Mouse (Mus musculus): ENCODE measurements around the gene Usp50. TPM values are rescaled to one million over a fixed set of nuclear protein-coding genes. Genes with fewer than 3 reads are reported as not detected.

Gene Usp50
- 2.9 and 4.1 TPM in 2 replicates for polyA plus RNA-seq (2016; fragmentation: Nextera tagmentation; extraction: Ambion mirVana)

GRCm38 (mm10) chr2:126783370-126783769 is at the start of gene Usp50:
TSS of gene Usp50 (minus strand) at chr2:126783470.
- H3K9ac ChIP-seq (replicated peaks) = no peak within 1 kb of the TSS
- H3K9me3 ChIP-seq = no peaks in the 10 kb centered on the region
- ATAC-seq (ENCODE audit: insufficient number of reproducible peaks, insufficient read depth, low FRiP score, low TSS enrichment, low read depth) = no peak
- no peak within 1 kb of the TSS for H3K4me2 ChIP-seq
- H3K27me3 ChIP-seq = no peaks in the 10 kb centered on the region
- no peaks in the 10 kb centered on the region for H3K36me3 ChIP-seq
- peaks cover 3% of the 10 kb centered on the region; the same call in 1 of the 2 replicates for H3K4me1 ChIP-seq (replicated peaks)
- 77% methylated on average over 4 of the region's 4 CpGs for WGBS
- no peak within 1 kb of the TSS for H3K27ac ChIP-seq
- H3K4me3 ChIP-seq (replicated peaks) = no peak within 1 kb of the TSS

GRCm38 (mm10) chr2:126817414-126817813 is 34.1 kb upstream of the Usp50 start:
- no peak overlapping the region for H3K9ac ChIP-seq (replicated peaks)
- no peaks in the 10 kb centered on the region for H3K9me3 ChIP-seq
- WGBS = 85% methylated on average over 2 of the region's 2 CpGs
- no peak overlapping the region for H3K4me3 ChIP-seq (replicated peaks)
- no peaks in the 10 kb centered on the region for H3K4me1 ChIP-seq (replicated peaks)
- ATAC-seq (ENCODE audit: insufficient number of reproducible peaks, insufficient read depth, low FRiP score, low TSS enrichment, low read depth) = no peak
- no peak overlapping the region for H3K27ac ChIP-seq
- no peaks in the 10 kb centered on the region for H3K27me3 ChIP-seq
- H3K4me2 ChIP-seq = no peak overlapping the region
- H3K36me3 ChIP-seq = peaks cover 68% of the 10 kb centered on the region

DNA sequence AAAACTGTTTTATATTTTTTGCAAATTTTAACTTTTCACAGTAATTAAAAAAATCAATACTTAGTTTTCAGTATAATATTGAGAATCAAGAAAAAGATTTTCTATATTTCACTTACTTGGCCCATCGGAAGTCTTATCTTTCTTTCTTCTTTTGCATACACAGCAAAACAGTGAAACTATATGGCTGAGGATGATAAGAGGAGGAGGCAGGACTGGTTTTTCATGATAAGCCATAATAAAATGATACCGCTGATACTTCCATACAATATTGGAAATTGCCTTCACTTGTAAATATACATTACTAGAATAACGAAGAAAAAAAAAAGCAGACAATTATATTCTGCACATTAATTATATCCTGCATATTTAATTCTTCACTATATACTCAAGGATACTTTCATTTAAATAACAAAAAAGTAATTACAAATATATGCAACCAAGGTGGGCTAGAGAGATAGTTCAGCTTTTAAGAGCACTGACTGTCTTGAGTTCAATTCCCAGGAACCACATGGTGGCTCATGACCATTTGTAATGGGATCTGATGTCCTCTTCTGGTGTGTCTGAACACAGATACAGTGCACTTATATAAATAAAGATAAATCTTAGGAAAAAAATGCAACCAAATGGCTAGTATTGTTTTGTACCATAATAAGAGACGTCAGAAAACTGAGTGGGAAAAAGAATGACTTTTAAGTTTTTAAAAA is 33.5 kb upstream of the Usp50 start:
- H3K36me3 ChIP-seq = peaks cover 70% of the 10 kb centered on the region
- 93% methylated on average over 4 of the region's 4 CpGs for WGBS
- no peaks in the 10 kb centered on the region for H3K27me3 ChIP-seq
- ATAC-seq (ENCODE audit: insufficient number of reproducible peaks, insufficient read depth, low FRiP score, low TSS enrichment, low read depth) = no peak
- H3K9ac ChIP-seq (replicated peaks) = no peak overlapping the region
- no peaks in the 10 kb centered on the region for H3K4me1 ChIP-seq (replicated peaks)
- H3K9me3 ChIP-seq = no peaks in the 10 kb centered on the region
- no peak overlapping the region for H3K27ac ChIP-seq
- no peak overlapping the region for H3K4me2 ChIP-seq
- H3K4me3 ChIP-seq (replicated peaks) = no peak overlapping the region

DNA sequence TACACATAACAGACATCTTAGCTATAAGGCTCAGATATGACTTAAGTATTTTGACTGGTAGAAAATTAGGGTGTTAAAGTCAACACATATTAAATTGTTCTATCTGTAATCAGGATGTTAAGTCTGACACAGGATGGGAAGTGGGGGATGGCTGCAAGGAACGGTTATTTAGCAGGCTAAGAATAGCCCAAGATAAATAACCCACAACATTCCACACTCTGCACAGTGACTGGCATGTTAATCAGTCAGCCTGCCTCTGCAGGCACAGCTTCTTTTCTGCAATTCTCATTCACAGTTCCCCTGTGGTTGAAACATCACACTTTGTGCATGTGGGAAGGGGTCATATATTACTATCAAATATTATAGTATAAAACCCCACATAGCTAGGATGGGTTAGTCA is 32.6 kb upstream of the Usp50 start:
- ATAC-seq (ENCODE audit: insufficient number of reproducible peaks, insufficient read depth, low FRiP score, low TSS enrichment, low read depth) = no peak
- WGBS = 73% methylated on average over 1 of the region's 1 CpGs
- peaks cover 79% of the 10 kb centered on the region for H3K36me3 ChIP-seq

GRCm38 (mm10) chr2:126801980-126802379 is 18.7 kb upstream of the Usp50 start:
- Histone ChIP-seq H3K4me3 (replicated peaks) (no peak overlapping the region), H3K4me1 (replicated peaks) (no peaks in the 10 kb centered on the region), H3K27ac (no peak overlapping the region), H3K9ac (replicated peaks) (no peak overlapping the region), H3K27me3 (no peaks in the 10 kb centered on the region), H3K9me3 (no peaks in the 10 kb centered on the region), H3K4me2 (no peak overlapping the region), H3K36me3 (peaks cover 80% of the 10 kb centered on the region)
- WGBS = 95% methylated on average over 3 of the region's 3 CpGs
- ATAC-seq (ENCODE audit: insufficient number of reproducible peaks, insufficient read depth, low FRiP score, low TSS enrichment, low read depth) = no peak

More for the DNA sequence above, 32.6 kb upstream of the Usp50 start:
- Histone ChIP-seq H3K4me3 (replicated peaks) (no peak overlapping the region), H3K27ac (no peak overlapping the region), H3K4me1 (replicated peaks) (no peaks in the 10 kb centered on the region), H3K27me3 (no peaks in the 10 kb centered on the region), H3K9me3 (no peaks in the 10 kb centered on the region), H3K9ac (replicated peaks) (no peak overlapping the region), H3K4me2 (no peak overlapping the region)

- Histone ChIP-seq H3K4me1 (replicated peaks) (no peaks in the 10 kb centered on the region), H3K4me2 (no peak overlapping the region), H3K27me3 (no peaks in the 10 kb centered on the region), H3K9me3 (no peaks in the 10 kb centered on the region), H3K27ac (no peak overlapping the region), H3K9ac (replicated peaks) (no peak overlapping the region), H3K36me3 (peaks cover 80% of the 10 kb centered on the region), H3K4me3 (replicated peaks) (no peak overlapping the region)
- no peak for ATAC-seq (ENCODE audit: insufficient number of reproducible peaks, insufficient read depth, low FRiP score, low TSS enrichment, low read depth)
- 87% methylated on average over 5 of the region's 5 CpGs for WGBS
Observed at GRCm38 (mm10) chr2:126798455-126798854, 15.2 kb upstream of the Usp50 start.

GRCm38 (mm10) chr2:126795708-126796107 is 12.4 kb upstream of the Usp50 start:
- Histone ChIP-seq H3K9me3 (no peaks in the 10 kb centered on the region), H3K27me3 (no peaks in the 10 kb centered on the region), H3K4me2 (no peak overlapping the region), H3K4me3 (replicated peaks) (no peak overlapping the region), H3K36me3 (peaks cover 86% of the 10 kb centered on the region), H3K27ac (no peak overlapping the region), H3K9ac (replicated peaks) (no peak overlapping the region), H3K4me1 (replicated peaks) (no peaks in the 10 kb centered on the region)
- 84% methylated on average over 3 of the region's 3 CpGs for WGBS
- no peak for ATAC-seq (ENCODE audit: insufficient number of reproducible peaks, insufficient read depth, low FRiP score, low TSS enrichment, low read depth)

DNA sequence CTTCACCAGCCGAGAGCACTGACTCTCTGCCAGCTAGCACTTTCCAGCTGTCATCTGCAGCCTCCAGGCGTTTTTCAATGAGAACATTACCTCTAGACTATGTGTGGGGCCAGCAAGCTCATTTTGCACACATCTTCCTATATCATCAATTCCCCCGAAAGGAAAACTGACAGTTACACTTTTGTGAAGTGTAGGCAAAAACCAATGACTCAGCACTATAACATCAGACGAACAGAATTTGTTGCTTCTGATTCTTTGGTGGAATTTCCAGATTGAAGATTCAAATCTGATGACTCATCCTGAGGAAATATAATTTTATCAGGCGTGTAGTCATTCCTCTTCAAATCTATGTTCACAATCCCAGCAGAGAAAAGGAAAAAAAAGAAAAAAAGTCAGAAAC is 9.3 kb upstream of the Usp50 start:
- no peaks in the 10 kb centered on the region for H3K27me3 ChIP-seq
- no peak overlapping the region for H3K4me2 ChIP-seq
- peaks cover 3% of the 10 kb centered on the region; the same call in 1 of the 2 replicates for H3K4me1 ChIP-seq (replicated peaks)
- no peak for ATAC-seq (ENCODE audit: insufficient number of reproducible peaks, insufficient read depth, low FRiP score, low TSS enrichment, low read depth)
- peaks cover 69% of the 10 kb centered on the region for H3K36me3 ChIP-seq
- no peaks in the 10 kb centered on the region for H3K9me3 ChIP-seq
- 74% methylated on average over 5 of the region's 5 CpGs for WGBS
- H3K27ac ChIP-seq = no peak overlapping the region
- no peak overlapping the region for H3K4me3 ChIP-seq (replicated peaks)
- no peak overlapping the region for H3K9ac ChIP-seq (replicated peaks)

DNA sequence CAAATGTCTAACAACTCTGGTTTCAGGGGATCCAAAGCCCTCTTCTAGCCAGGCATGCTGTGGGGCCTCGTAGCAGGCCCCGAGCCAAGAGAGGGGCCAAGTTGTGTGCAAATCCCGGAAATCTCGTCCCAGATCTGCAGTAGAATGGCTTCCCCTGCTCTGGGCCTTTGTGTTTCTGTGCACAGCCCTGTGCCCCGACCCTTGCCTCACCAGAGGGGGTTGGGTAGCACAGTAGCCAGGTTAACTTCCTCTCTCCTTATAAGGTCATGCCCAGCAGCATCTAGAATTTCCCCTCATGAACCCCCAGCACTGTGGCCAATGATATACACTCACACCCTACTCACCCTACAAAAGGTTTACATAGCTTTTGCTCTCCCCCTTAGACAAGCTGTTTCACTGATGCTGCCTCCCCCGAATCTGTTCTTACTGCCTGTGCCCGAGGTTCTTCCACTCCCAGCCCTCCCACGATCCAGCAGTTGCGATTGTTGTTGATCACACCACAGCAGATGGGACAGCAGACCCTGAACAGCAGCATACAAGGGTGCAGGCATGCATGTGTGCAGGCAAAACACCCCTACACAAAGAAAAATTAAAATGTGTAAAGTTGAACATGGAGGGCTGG is 4.6 kb upstream of the Usp50 start:
- Histone ChIP-seq H3K4me2 (no peak overlapping the region), H3K36me3 (peaks cover 28% of the 10 kb centered on the region), H3K4me1 (replicated peaks) (peaks cover 3% of the 10 kb centered on the region; the same call in 1 of the 2 replicates), H3K27ac (0 out of 2 replicates have a peak overlapping the region, but pooled peaks have one; percentile 51), H3K9ac (replicated peaks) (no peak overlapping the region), H3K27me3 (no peaks in the 10 kb centered on the region), H3K4me3 (replicated peaks) (no peak overlapping the region), H3K9me3 (no peaks in the 10 kb centered on the region)
- no peak for ATAC-seq (ENCODE audit: insufficient number of reproducible peaks, insufficient read depth, low FRiP score, low TSS enrichment, low read depth)
- 53% methylated on average over 9 of the region's 9 CpGs for WGBS

DNA sequence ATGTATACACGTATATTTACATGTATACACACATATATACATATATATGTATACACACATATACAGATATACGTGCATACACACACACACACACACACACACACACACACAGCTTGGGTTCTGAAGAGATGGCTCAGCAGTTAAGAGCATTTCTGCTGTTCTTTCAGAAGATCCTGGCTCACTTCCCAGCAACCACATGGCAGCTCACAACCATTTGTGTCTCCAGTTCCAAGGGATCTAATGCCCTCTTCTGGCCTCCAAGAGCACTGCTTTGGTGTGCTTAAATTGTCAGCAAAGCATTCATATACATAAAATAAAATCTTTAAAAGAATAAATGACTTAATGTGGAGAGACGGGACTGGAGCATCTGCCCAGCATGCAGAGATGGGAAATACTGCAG is 837 bp downstream of the Usp50 start:
- no peaks in the 10 kb centered on the region for H3K27me3 ChIP-seq
- WGBS = 77% methylated on average over 3 of the region's 3 CpGs
- no peak overlapping the region for H3K9ac ChIP-seq (replicated peaks)
- H3K4me1 ChIP-seq (replicated peaks) = no peaks in the 10 kb centered on the region
- no peak for ATAC-seq (ENCODE audit: insufficient number of reproducible peaks, insufficient read depth, low FRiP score, low TSS enrichment, low read depth)
- no peaks in the 10 kb centered on the region for H3K9me3 ChIP-seq
- H3K4me3 ChIP-seq (replicated peaks) = no peak overlapping the region
- no peaks in the 10 kb centered on the region for H3K36me3 ChIP-seq
- no peak overlapping the region for H3K27ac ChIP-seq
- no peak overlapping the region for H3K4me2 ChIP-seq

- Histone ChIP-seq H3K4me2 (no peak overlapping the region), H3K27me3 (no peaks in the 10 kb centered on the region), H3K36me3 (no peaks in the 10 kb centered on the region), H3K4me3 (replicated peaks) (no peak overlapping the region), H3K9me3 (no peaks in the 10 kb centered on the region), H3K27ac (no peak overlapping the region), H3K9ac (replicated peaks) (no peak overlapping the region), H3K4me1 (replicated peaks) (no peaks in the 10 kb centered on the region)
- WGBS = 89% methylated on average over 1 of the region's 1 CpGs
- ATAC-seq (ENCODE audit: insufficient number of reproducible peaks, insufficient read depth, low FRiP score, low TSS enrichment, low read depth) = no peak
Observed at GRCm38 (mm10) chr2:126781478-126781877, 1.8 kb downstream of the Usp50 start.

Data from limb, embryonic 12.5 days (tissue).